Mouse (Mus musculus): Measurements from ENCODE around the gene Kcnmb2.

GRCm38 (mm10) chr3:32236766-32237165 is 334.5 kb downstream of the Kcnmb2 start:
- no peak for TF ChIP-seq CTCF (IDR thresholded peaks at IDR 0.05; ENCODE audit: extremely low read depth, insufficient read depth, insufficient read length, insufficient replicate concordance)
- no peak for TF ChIP-seq POLR2A (IDR thresholded peaks at IDR 0.05; ENCODE audit: low read depth, low read length)

Data from spleen, adult 2 months (tissue).